Mouse (Mus musculus) liver, postnatal 0 days (tissue): Measurements from ENCODE around the gene Aldh3b3. TPM values are rescaled to one million over a fixed set of nuclear protein-coding genes. Genes with fewer than 3 reads are reported as not detected.
"Not testable (repeated sequence)": the region's sequence is repeated elsewhere in the genome, so short reads cannot be mapped to it uniquely, and the experiment has no call there.

ENCODE experiments used
- ATAC-seq: fragments of 200-750 bp; cut with Nextera tagmentation; 2 replicates; pipeline ENCODE4 v1.8.0; 2017; ENCODE audit warnings: mild to moderate bottlenecking, moderate library complexity
- DNase-seq: peaks from one replicate; pipeline ENCODE4 v3.0.0-alpha.2; 2016
- H3K27ac ChIP-seq: fragments of 300-500 bp; sonication (generic); 2 replicates; pipeline ENCODE4 v1.5.1; 2014; ENCODE audit warnings: antibody characterized with exemption, moderate library complexity, mild to moderate bottlenecking, low read depth
- H3K27me3 ChIP-seq: fragments of 300-500 bp; sonication (generic); 2 replicates; pipeline ENCODE4 v1.6.1; 2014; ENCODE audit warnings: low read length, control low read depth, mixed read lengths; ENCODE audit not compliant: insufficient read depth
- H3K36me3 ChIP-seq: fragments of 300-500 bp; sonication (generic); replicated peaks from 2 replicates; pipeline ENCODE4 v1.6.1; 2014; ENCODE audit warnings: mild to moderate bottlenecking, control low read depth, low read length, moderate library complexity, mixed read lengths; ENCODE audit not compliant: insufficient read depth
- H3K4me1 ChIP-seq: fragments of 300-500 bp; sonication (generic); 2 replicates; pipeline ENCODE4 v1.6.1; 2014; ENCODE audit warnings: antibody characterized with exemption, mild to moderate bottlenecking, control low read depth; ENCODE audit not compliant: insufficient read depth
- H3K4me2 ChIP-seq: fragments of 300-500 bp; sonication (generic); 2 replicates; pipeline ENCODE4 v1.6.1; 2014; ENCODE audit warnings: low read depth, mild to moderate bottlenecking, low read length, moderate library complexity, mixed read lengths
- H3K4me3 ChIP-seq: fragments of 300-500 bp; sonication (generic); 2 replicates; pipeline ENCODE4 v1.5.1; 2014; ENCODE audit warnings: low read depth, low read length
- H3K9ac ChIP-seq: fragments of 300-500 bp; sonication (generic); replicated peaks from 2 replicates; pipeline ENCODE4 v1.6.1; 2014; ENCODE audit warnings: mild to moderate bottlenecking, moderate library complexity
- H3K9me3 ChIP-seq: fragments of 300-500 bp; sonication (generic); 2 replicates; pipeline ENCODE4 v1.6.1; 2016; ENCODE audit warnings: mild to moderate bottlenecking, control low read depth, low read length, mixed read lengths
- CTCF ChIP-seq: sonication (generic); IDR thresholded peaks from 2 replicates; pipeline ENCODE4 v1.5.1; 2016; ENCODE audit warnings: antibody characterized with exemption, low read depth
- EP300 ChIP-seq: IDR thresholded peaks from 2 replicates; pipeline ENCODE4 v1.6.1; 2016; ENCODE audit warnings: antibody characterized with exemption, low read depth, mild to moderate bottlenecking
- WGBS: fragments of 180-500 bp; shearing (Covaris S2); extraction: QIAGEN DNeasy Blood & Tissue Kit; methylation state at CpG from one replicate; pipeline ENCODE4 v1.1.7; 2014; ENCODE audit not compliant: insufficient replicate concordance; 5-methylcytosine and 5-hydroxymethylcytosine counted together
- polyA plus RNA-seq: library from polyadenylated mRNA; unstranded; fragments of >200 nt; fragmentation: Nextera tagmentation; extraction: Ambion mirVana; gene quantifications from 2 replicates; pipeline ENCODE4 v1.2.1, GENCODE M21; 2015

The Aldh3b3 gene
- polyA plus RNA-seq, 1 experiment from 2014 or later = 0.13 TPM

- H3K9me3 ChIP-seq = no peaks in the 10 kb centered on the region
- H3K4me2 ChIP-seq = no peak overlapping the region
- H3K4me1 ChIP-seq = no peaks in the 10 kb centered on the region
- H3K36me3 ChIP-seq = no peaks in the 10 kb centered on the region
- DNase-seq (no peak), ATAC-seq (no peak)
- no peak overlapping the region for H3K9ac ChIP-seq
- no peaks in the 10 kb centered on the region for H3K27me3 ChIP-seq
- no peak overlapping the region for H3K27ac ChIP-seq
- no peak for TF ChIP-seq EP300
- TF ChIP-seq CTCF = peak; percentile 30
- WGBS = 74% methylated on average over 11 of the region's 11 CpGs
- H3K4me3 ChIP-seq = no peak overlapping the region
These were observed 8.1 kb downstream of the Aldh3b3 start for GRCm38 (mm10) chr19:3966330-3967075.

- no peak overlapping the region for H3K4me3 ChIP-seq
- no peaks in the 10 kb centered on the region for H3K4me1 ChIP-seq
- H3K9ac ChIP-seq = no peak overlapping the region
- no peak overlapping the region for H3K27ac ChIP-seq
- TF ChIP-seq EP300 = no peak
- no peak for TF ChIP-seq CTCF
- DNase-seq (no peak), ATAC-seq (no peak)
- no peak overlapping the region for H3K4me2 ChIP-seq
- H3K36me3 ChIP-seq = no peaks in the 10 kb centered on the region
- H3K27me3 ChIP-seq = no peaks in the 10 kb centered on the region
- 49% methylated on average over 3 of the region's 3 CpGs for WGBS
- no peaks in the 10 kb centered on the region for H3K9me3 ChIP-seq
These were observed 8.8 kb downstream of the Aldh3b3 start for GRCm38 (mm10) chr19:3967258-3967657.

GRCm38 (mm10) chr19:3972229-3972628, 13.8 kb downstream of the Aldh3b3 start, which contains the start of gene Aldh3b2:
TSS of gene Aldh3b2 (plus strand) at chr19:3972328.
- Histone ChIP-seq H3K9ac (no peak within 1 kb of the TSS), H3K27me3 (no peaks in the 10 kb centered on the region), H3K9me3 (no peaks in the 10 kb centered on the region), H3K36me3 (no peaks in the 10 kb centered on the region), H3K4me2 (no peak within 1 kb of the TSS), H3K4me1 (no peaks in the 10 kb centered on the region), H3K4me3 (no peak within 1 kb of the TSS), H3K27ac (no peak within 1 kb of the TSS)
- no peak for TF ChIP-seq EP300
- no peak for TF ChIP-seq CTCF
- DNase-seq (no peak), ATAC-seq (peak; percentile 60; the same call in 1 of the 2 replicates)
- 47% methylated on average over 9 of the region's 9 CpGs for WGBS

- H3K9me3 ChIP-seq, H3K9ac ChIP-seq, H3K27me3 ChIP-seq, H3K4me3 ChIP-seq, H3K27ac ChIP-seq, H3K4me1 ChIP-seq, ATAC-seq, H3K4me2 ChIP-seq, H3K36me3 ChIP-seq, DNase-seq: not testable (repeated sequence)
- 80% methylated on average over 6 of the region's 6 CpGs for WGBS
These were observed 16.2 kb downstream of the Aldh3b3 start for GRCm38 (mm10) chr19:3974608-3975007.

- Histone ChIP-seq H3K36me3 (no peaks in the 10 kb centered on the region), H3K27ac (no peak overlapping the region), H3K9me3 (no peaks in the 10 kb centered on the region), H3K27me3 (no peaks in the 10 kb centered on the region), H3K9ac (no peak overlapping the region), H3K4me2 (no peak overlapping the region), H3K4me1 (no peaks in the 10 kb centered on the region), H3K4me3 (no peak overlapping the region)
- TF ChIP-seq CTCF (no peak), EP300 (no peak)
- DNase-seq (no peak), ATAC-seq (no peak)
- WGBS = 74% methylated on average over 2 of the region's 2 CpGs
These were observed 17.4 kb downstream of the Aldh3b3 start for GRCm38 (mm10) chr19:3975866-3976265.

- Histone ChIP-seq H3K9ac (no peak overlapping the region), H3K4me2 (no peak overlapping the region), H3K27me3 (no peaks in the 10 kb centered on the region), H3K36me3 (no peaks in the 10 kb centered on the region), H3K4me3 (no peak overlapping the region), H3K27ac (no peak overlapping the region), H3K9me3 (no peaks in the 10 kb centered on the region), H3K4me1 (peaks cover 9% of the 10 kb centered on the region)
- TF ChIP-seq EP300 = no peak
- peak; percentile 93 for TF ChIP-seq CTCF
- WGBS = 17% methylated on average over 4 of the region's 4 CpGs
- DNase-seq = peak; percentile 82
- peak; percentile 60; the same call in 1 of the 2 replicates for ATAC-seq
These were observed 21.9 kb downstream of the Aldh3b3 start for GRCm38 (mm10) chr19:3980309-3980708.

- no peak for DNase-seq
- H3K4me1 ChIP-seq = peaks cover 15% of the 10 kb centered on the region
- H3K9me3 ChIP-seq = no peaks in the 10 kb centered on the region
- 74% methylated on average over 9 of the region's 9 CpGs for WGBS
- no peak overlapping the region for H3K4me3 ChIP-seq
- no peak for ATAC-seq
- H3K27me3 ChIP-seq = no peaks in the 10 kb centered on the region
- TF ChIP-seq CTCF = no peak
- no peak for TF ChIP-seq EP300
- H3K9ac ChIP-seq = no peak overlapping the region
- no peak overlapping the region for H3K27ac ChIP-seq
- H3K36me3 ChIP-seq = no peaks in the 10 kb centered on the region
- H3K4me2 ChIP-seq = no peak overlapping the region
These were observed 22.5 kb downstream of the Aldh3b3 start for GRCm38 (mm10) chr19:3980917-3981316.
